Mouse (Mus musculus) left cerebral cortex, adult 18-20 months (tissue): ENCODE measurements around the gene Nid1. TPM values are rescaled to one million over a fixed set of nuclear protein-coding genes. Genes with fewer than 3 reads are reported as not detected.
"Not testable (repeated sequence)": the region's sequence is repeated elsewhere in the genome, so short reads cannot be mapped to it uniquely, and the experiment has no call there.

Experiments
- DNase-seq, 2 experiments: peaks; one replicate each; pipeline ENCODE4 v3.0.0; 2021 to 2022; ENCODE audit warnings: low spot score in 2 of 2, mixed read lengths in 1 of 2
- total RNA-seq, 2 experiments: library from RNA; stranded (reverse); gene quantifications; 2 replicates each; pipeline ENCODE4 v1.2.3; 2021

Nid1 gene
- total RNA-seq, 2 experiments from 2014 or later = 4.5 to 4.9 TPM

GRCm38 (mm10) chr13:13450931-13451330 lies 13.6 kb downstream of the Nid1 start:
- DNase-seq = not testable (repeated sequence)

- DNase-seq = not testable (repeated sequence)
Measured at GRCm38 (mm10) chr13:13453332-13453731, 16.0 kb downstream of the Nid1 start.

GRCm38 (mm10) chr13:13454249-13454648 lies 16.9 kb downstream of the Nid1 start:
- DNase-seq = not testable (repeated sequence)

- not testable (repeated sequence) for DNase-seq
Measured at GRCm38 (mm10) chr13:13455632-13456492, 18.5 kb downstream of the Nid1 start.

- no peak for DNase-seq
Measured at GRCm38 (mm10) chr13:13458138-13458737, 20.9 kb downstream of the Nid1 start.

- no peak for DNase-seq
Measured at GRCm38 (mm10) chr13:13460521-13461138, 23.3 kb downstream of the Nid1 start.

- DNase-seq = no peak
Measured at GRCm38 (mm10) chr13:13461446-13462192, 24.3 kb downstream of the Nid1 start.

GRCm38 (mm10) chr13:13463949-13464348 lies 26.6 kb downstream of the Nid1 start:
- DNase-seq = no peak

GRCm38 (mm10) chr13:13467249-13467648 lies 29.9 kb downstream of the Nid1 start:
- DNase-seq = not testable (repeated sequence)

GRCm38 (mm10) chr13:13468513-13468912 lies 31.2 kb downstream of the Nid1 start:
- DNase-seq = no peak

- no peak for DNase-seq
Measured at GRCm38 (mm10) chr13:13471334-13471757, 34.0 kb downstream of the Nid1 start.

- not testable (repeated sequence) for DNase-seq
Measured at GRCm38 (mm10) chr13:13474464-13474863, 37.1 kb downstream of the Nid1 start.

- DNase-seq = no peak
Measured at GRCm38 (mm10) chr13:13474991-13475390, 37.6 kb downstream of the Nid1 start.

- no peak for DNase-seq
Measured at GRCm38 (mm10) chr13:13476568-13476967, 39.2 kb downstream of the Nid1 start.

GRCm38 (mm10) chr13:13477046-13477445 lies 39.7 kb downstream of the Nid1 start:
- no peak for DNase-seq

- no peak for DNase-seq
Measured at GRCm38 (mm10) chr13:13479986-13480385, 42.6 kb downstream of the Nid1 start.

GRCm38 (mm10) chr13:13481033-13481432 lies 43.7 kb downstream of the Nid1 start:
- DNase-seq = peak; percentile 18 to 23

- no peak for DNase-seq
Measured at GRCm38 (mm10) chr13:13481875-13482674, 44.7 kb downstream of the Nid1 start.

- no peak for DNase-seq
Measured at GRCm38 (mm10) chr13:13484351-13484751, 47.0 kb downstream of the Nid1 start.

- no peak for DNase-seq
Measured at GRCm38 (mm10) chr13:13484883-13485282, 47.5 kb downstream of the Nid1 start.
